Mouse (Mus musculus) midbrain, postnatal 0 days (tissue): ENCODE results near the gene Kirrel. TPM values are rescaled to one million over a fixed set of nuclear protein-coding genes. Genes with fewer than 3 reads are reported as not detected.

Source experiments
- ATAC-seq: fragments of 200-750 bp; cut with Nextera tagmentation; 2 replicates; pipeline ENCODE4 v1.8.0; 2017; ENCODE audit warnings: moderate number of reproducible peaks, mild to moderate bottlenecking, moderate TSS enrichment, moderate library complexity; ENCODE audit not compliant: low FRiP score
- DNase-seq: peaks from one replicate; pipeline ENCODE4 v3.0.0-alpha.2; 2015; ENCODE audit warnings: low spot score
- H3K27ac ChIP-seq: fragments of 300-500 bp; sonication (generic); 2 replicates; pipeline ENCODE4 v1.5.1; 2014; ENCODE audit warnings: low read depth, mild to moderate bottlenecking, low read length, mixed read lengths
- H3K27me3 ChIP-seq: fragments of 300-500 bp; sonication (generic); 2 replicates; pipeline ENCODE4 v1.6.1; 2014; ENCODE audit warnings: low read length, control low read depth, mixed read lengths; ENCODE audit not compliant: insufficient read depth
- H3K36me3 ChIP-seq: fragments of 300-500 bp; sonication (generic); 2 replicates; pipeline ENCODE4 v1.6.1; 2014; ENCODE audit warnings: low read length, control low read depth, mixed read lengths; ENCODE audit not compliant: insufficient read depth
- H3K4me1 ChIP-seq: fragments of 300-500 bp; sonication (generic); 2 replicates; pipeline ENCODE4 v1.6.1; 2014; ENCODE audit warnings: mild to moderate bottlenecking, control low read depth, antibody characterized with exemption, low read length, mixed read lengths; ENCODE audit not compliant: insufficient read depth
- H3K4me2 ChIP-seq: fragments of 300-500 bp; sonication (generic); 2 replicates; pipeline ENCODE4 v1.6.1; 2014; ENCODE audit warnings: low read depth, mild to moderate bottlenecking, low read length, mixed read lengths; ENCODE audit not compliant: poor library complexity, severe bottlenecking
- H3K4me3 ChIP-seq: fragments of 300-500 bp; sonication (generic); 2 replicates; pipeline ENCODE4 v1.5.1; 2014; ENCODE audit warnings: low read depth, mild to moderate bottlenecking, low read length, moderate library complexity
- H3K9ac ChIP-seq: fragments of 300-500 bp; sonication (generic); replicated peaks from 2 replicates; pipeline ENCODE4 v1.6.1; 2014; ENCODE audit warnings: mild to moderate bottlenecking, low read length, moderate library complexity, mixed read lengths; ENCODE audit not compliant: poor library complexity, severe bottlenecking
- H3K9me3 ChIP-seq: fragments of 300-500 bp; sonication (generic); 2 replicates; pipeline ENCODE4 v1.6.1; 2016; ENCODE audit warnings: low read length, control low read depth
- CTCF ChIP-seq: IDR thresholded peaks from 2 replicates; pipeline ENCODE4 v1.5.1; 2016; ENCODE audit warnings: antibody characterized with exemption, mild to moderate bottlenecking
- WGBS: fragments of 180-500 bp; shearing (Covaris S2); extraction: QIAGEN DNeasy Blood & Tissue Kit; methylation state at CpG from one replicate; pipeline ENCODE4 v1.1.7; 2014; 5-methylcytosine and 5-hydroxymethylcytosine counted together
- polyA plus RNA-seq: library from polyadenylated mRNA; unstranded; fragments of >200 nt; fragmentation: Nextera tagmentation; extraction: Ambion mirVana; gene quantifications from 2 replicates; pipeline ENCODE4 v1.2.1, GENCODE M21; 2015
- total RNA-seq: library from RNA; depleted of rRNA; stranded (reverse); fragments of >200 nt; gene quantifications from 2 replicates; pipeline ENCODE4 v1.2.3, GENCODE M21; 2014

The Kirrel gene
- total and polyA plus RNA-seq, 2 experiments from 2014 or later: 3.3 to 11.1 TPM

- Histone ChIP-seq H3K36me3 (no peaks in the 10 kb centered on the region), H3K9me3 (no peaks in the 10 kb centered on the region), H3K4me1 (no peaks in the 10 kb centered on the region; the same call in 1 of the 2 replicates), H3K4me3 (no peak overlapping the region), H3K4me2 (no peak overlapping the region), H3K9ac (no peak overlapping the region), H3K27me3 (no peaks in the 10 kb centered on the region), H3K27ac (no peak overlapping the region)
- ATAC-seq: no peak
- WGBS: 81% methylated on average over 6 of the region's 6 CpGs
- no peak for TF ChIP-seq CTCF
- no peak for DNase-seq
Observed at GRCm38 (mm10) chr3:87093718-87094117, 80.8 kb downstream of the Kirrel start.

DNA sequence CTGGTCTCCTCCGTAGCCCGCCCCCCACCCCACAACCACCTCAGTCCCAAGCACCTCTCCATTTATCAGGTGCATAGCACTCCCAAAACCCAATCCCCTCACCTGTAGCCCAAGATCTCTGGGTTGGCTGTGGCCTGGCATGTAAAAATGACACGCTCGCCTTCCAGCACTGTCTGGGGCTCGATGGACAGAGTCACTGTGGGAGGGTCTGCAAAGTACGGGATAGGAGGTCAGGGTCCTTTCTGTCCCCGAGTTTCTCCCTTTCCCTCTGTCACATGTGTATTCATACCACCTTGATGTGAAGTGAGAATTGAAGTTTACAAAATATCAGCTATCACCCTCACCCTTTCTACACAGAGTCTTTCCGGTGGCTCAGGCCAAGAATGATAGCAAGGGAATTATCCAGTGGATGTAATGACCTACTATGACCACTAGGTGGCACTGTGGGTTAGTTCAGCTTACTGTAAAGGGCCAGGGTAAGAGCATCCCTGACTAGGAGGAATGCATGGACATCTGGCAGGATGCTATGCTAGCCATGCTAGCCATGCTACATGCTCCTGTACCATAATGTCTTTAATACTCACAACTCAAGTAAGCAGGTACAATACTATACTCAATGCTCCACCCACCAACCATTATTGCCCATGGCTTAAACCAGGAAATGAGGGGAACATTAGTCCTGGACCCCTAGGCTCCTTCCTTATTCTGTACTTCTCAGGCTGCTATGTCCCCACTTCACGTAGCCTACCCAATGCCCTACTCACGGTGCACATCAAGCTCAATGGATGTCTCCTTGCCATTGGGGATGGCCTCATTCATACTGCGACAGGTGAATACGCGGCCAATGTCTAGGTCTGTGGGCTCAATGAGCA, 84.6 kb downstream of the Kirrel start:
- ATAC-seq: peak; percentile 78
- no peak overlapping the region for H3K4me2 ChIP-seq
- no peaks in the 10 kb centered on the region for H3K27me3 ChIP-seq

DNA sequence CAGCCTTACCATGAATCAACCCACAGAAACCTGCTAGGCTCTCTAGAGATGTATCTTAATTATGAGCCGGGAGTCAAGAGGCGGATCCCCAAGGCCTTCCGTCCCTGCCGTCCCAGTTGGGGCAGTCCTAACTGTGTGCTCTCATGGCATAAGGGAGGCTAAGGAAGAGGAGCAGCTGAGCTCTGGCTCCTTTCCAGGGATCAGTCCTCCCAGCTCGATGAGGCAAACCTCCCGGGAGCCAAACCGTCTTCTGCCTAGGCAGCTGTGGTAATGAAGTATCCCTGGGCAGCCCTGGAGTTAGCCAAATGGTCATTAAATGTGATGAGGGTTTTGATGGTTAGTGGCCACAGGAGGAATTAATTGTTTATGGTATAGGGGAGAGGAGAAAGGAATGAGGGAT, 87.4 kb downstream of the Kirrel start:
- Histone ChIP-seq H3K4me2 (no peak overlapping the region), H3K4me1 (no peaks in the 10 kb centered on the region), H3K4me3 (no peak overlapping the region), H3K27ac (no peak overlapping the region), H3K9me3 (no peaks in the 10 kb centered on the region), H3K27me3 (no peaks in the 10 kb centered on the region), H3K36me3 (peaks cover 20% of the 10 kb centered on the region), H3K9ac (no peak overlapping the region)
- no peak for ATAC-seq
- TF ChIP-seq CTCF: no peak
- WGBS: 53% methylated on average over 7 of the region's 7 CpGs
- peak; percentile 46 for DNase-seq

More for the DNA sequence above, 84.6 kb downstream of the Kirrel start:
- 79% methylated on average over 13 of the region's 13 CpGs for WGBS
- DNase-seq: peak; percentile 88
- no peaks in the 10 kb centered on the region for H3K4me1 ChIP-seq
- H3K4me3 ChIP-seq: no peak overlapping the region
- peaks cover 6% of the 10 kb centered on the region; the same call in 1 of the 2 replicates for H3K36me3 ChIP-seq
- peak; percentile 100 for TF ChIP-seq CTCF
- no peak overlapping the region for H3K9ac ChIP-seq
- no peak overlapping the region for H3K27ac ChIP-seq
- H3K9me3 ChIP-seq: no peaks in the 10 kb centered on the region

DNA sequence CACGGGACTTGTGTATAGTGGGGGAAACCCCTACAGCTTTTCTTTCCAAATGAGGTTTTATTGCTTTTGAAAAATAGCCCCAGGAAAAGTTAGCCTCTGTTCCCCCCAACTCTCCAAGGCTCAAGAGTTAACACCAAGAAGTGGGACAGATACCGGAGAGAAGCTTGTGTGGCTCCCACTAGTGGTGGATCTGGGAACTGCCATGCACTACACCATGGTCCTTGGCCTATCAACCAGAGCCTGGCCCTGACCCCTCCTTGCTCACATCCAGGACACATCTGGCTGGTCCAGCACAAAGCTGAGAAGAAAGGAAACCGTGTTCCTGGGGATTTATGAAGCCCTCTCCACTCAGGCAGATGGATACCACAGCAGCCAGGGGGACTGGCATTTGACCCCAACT, 92.3 kb downstream of the Kirrel start:
- H3K4me3 ChIP-seq: no peak overlapping the region
- peak; percentile 77 for TF ChIP-seq CTCF
- 73% methylated on average over 3 of the region's 3 CpGs for WGBS
- peaks cover 25% of the 10 kb centered on the region for H3K36me3 ChIP-seq
- H3K9ac ChIP-seq: no peak overlapping the region
- H3K27ac ChIP-seq: no peak overlapping the region
- ATAC-seq: no peak
- DNase-seq: no peak
- H3K4me2 ChIP-seq: no peak overlapping the region
- H3K27me3 ChIP-seq: no peaks in the 10 kb centered on the region
- no peaks in the 10 kb centered on the region for H3K9me3 ChIP-seq
- H3K4me1 ChIP-seq: no peaks in the 10 kb centered on the region

- ATAC-seq: no peak
- Histone ChIP-seq H3K27ac (no peak overlapping the region), H3K36me3 (peaks cover 18% of the 10 kb centered on the region), H3K4me2 (no peak overlapping the region), H3K9ac (no peak overlapping the region), H3K9me3 (no peaks in the 10 kb centered on the region), H3K4me3 (no peak overlapping the region), H3K27me3 (no peaks in the 10 kb centered on the region), H3K4me1 (no peaks in the 10 kb centered on the region)
- DNase-seq: no peak
- WGBS: 92% methylated on average over 4 of the region's 4 CpGs
- no peak for TF ChIP-seq CTCF
Observed at GRCm38 (mm10) chr3:87079751-87080150, 94.8 kb downstream of the Kirrel start.

GRCm38 (mm10) chr3:87079301-87079700, 95.2 kb downstream of the Kirrel start:
- no peak for DNase-seq
- 96% methylated on average over 7 of the region's 7 CpGs for WGBS
- ATAC-seq: no peak
- H3K36me3 ChIP-seq: peaks cover 16% of the 10 kb centered on the region
- no peak overlapping the region for H3K9ac ChIP-seq
- no peak overlapping the region for H3K4me2 ChIP-seq
- H3K27me3 ChIP-seq: no peaks in the 10 kb centered on the region
- H3K4me1 ChIP-seq: no peaks in the 10 kb centered on the region
- H3K9me3 ChIP-seq: no peaks in the 10 kb centered on the region
- TF ChIP-seq CTCF: no peak
- H3K4me3 ChIP-seq: no peak overlapping the region
- H3K27ac ChIP-seq: no peak overlapping the region
